Mouse (Mus musculus): ENCODE results near the gene Olfr930. TPM values are rescaled to one million over a fixed set of nuclear protein-coding genes. Genes with fewer than 3 reads are reported as not detected.

Olfr930 gene
- polyA plus RNA-seq (2015; fragmentation: Nextera tagmentation; extraction: Ambion mirVana): not detected in 2 replicates

DNA sequence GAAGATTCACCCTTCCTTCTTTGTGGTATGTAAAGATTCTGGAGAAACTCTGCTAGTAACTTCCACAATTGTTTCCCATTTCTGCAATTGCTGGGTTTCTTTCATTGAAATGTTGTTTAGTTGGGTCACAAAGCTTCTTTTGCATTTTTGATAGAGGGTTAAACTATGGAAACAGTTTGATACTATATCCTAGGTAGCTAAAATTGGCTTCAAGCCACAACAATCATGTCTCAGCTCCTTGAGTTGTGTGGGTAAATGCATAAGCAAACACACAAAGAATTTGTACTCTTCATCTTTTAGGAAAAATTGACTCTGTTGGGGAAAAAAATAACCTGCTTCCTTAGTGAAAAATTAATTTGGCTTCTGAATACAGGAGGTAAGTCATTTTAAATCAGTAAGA, at the start of gene Olfr930:
Olfr930 (plus strand) TSS at position 301 of the 400 bp plus-strand sequence.
- no peak for ATAC-seq (ENCODE audit: low read depth)
- no peak within 1 kb of the TSS for H3K4me2 ChIP-seq (ENCODE audit: low read depth, low read length)
- H3K9ac ChIP-seq (ENCODE audit: low read depth, low read length): no peak within 1 kb of the TSS
- no peaks in the 10 kb centered on the region for H3K27me3 ChIP-seq (ENCODE audit: control insufficient read depth, insufficient read depth, low read depth, low read length)
- H3K9me3 ChIP-seq (replicated peaks; ENCODE audit: control insufficient read depth, low read length): no peaks in the 10 kb centered on the region
- H3K27ac ChIP-seq (ENCODE audit: low read length): no peak within 1 kb of the TSS
- no peaks in the 10 kb centered on the region for H3K4me1 ChIP-seq (ENCODE audit: control insufficient read depth, low read depth, low read length)
- no peaks in the 10 kb centered on the region for H3K36me3 ChIP-seq (ENCODE audit: control insufficient read depth, insufficient read depth)
- H3K4me3 ChIP-seq (ENCODE audit: low read depth, low read length): no peak within 1 kb of the TSS

DNA sequence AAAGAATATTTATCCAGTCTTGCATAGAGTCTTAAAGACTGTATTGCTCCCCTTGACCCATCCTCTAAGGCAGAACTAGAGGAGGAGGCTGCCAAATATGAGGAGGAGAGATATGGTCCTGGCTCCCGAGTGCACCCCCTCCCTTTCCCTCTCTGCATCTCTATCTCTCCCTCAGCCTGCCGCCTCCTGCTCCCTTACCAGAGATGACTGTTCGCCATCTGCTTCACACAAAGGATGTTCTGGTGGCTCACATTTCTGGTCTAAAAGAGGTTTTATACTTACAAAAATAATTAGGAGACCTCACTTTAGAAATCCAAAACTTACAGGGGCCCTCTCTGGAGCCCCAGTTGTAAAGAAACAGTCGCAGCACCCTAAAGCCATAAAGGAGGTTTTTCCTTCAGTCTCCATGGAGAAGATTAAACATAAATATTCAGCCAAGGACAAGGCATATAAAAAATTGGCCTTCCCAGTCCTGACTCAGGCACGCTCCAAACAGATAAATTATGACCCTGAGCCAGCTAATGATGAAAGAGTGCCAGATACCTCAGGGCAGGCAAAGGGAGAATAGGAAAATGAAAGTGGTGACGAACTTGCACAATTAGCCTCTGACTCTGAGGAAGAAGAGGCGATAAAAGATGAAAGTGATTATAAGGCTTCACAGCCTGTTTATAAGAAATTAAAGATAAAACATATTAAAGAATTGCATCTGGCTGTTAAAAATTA, 24.0 kb downstream of the Olfr930 start:
- ATAC-seq (ENCODE audit: low read depth): no peak
- no peaks in the 10 kb centered on the region for H3K4me1 ChIP-seq (ENCODE audit: control insufficient read depth, low read depth, low read length)
- WGBS (ENCODE audit: insufficient replicate concordance): 63% methylated on average over 7 of the region's 7 CpGs
- H3K4me2 ChIP-seq (ENCODE audit: low read depth, low read length): no peak overlapping the region
- H3K27me3 ChIP-seq (ENCODE audit: control insufficient read depth, insufficient read depth, low read depth, low read length): no peaks in the 10 kb centered on the region
- H3K27ac ChIP-seq (ENCODE audit: low read length): no peak overlapping the region
- H3K4me3 ChIP-seq (ENCODE audit: low read depth, low read length): no peak overlapping the region
- H3K9me3 ChIP-seq (replicated peaks; ENCODE audit: control insufficient read depth, low read length): no peaks in the 10 kb centered on the region; the same call in 1 of the 2 replicates
- H3K36me3 ChIP-seq (ENCODE audit: control insufficient read depth, insufficient read depth): no peaks in the 10 kb centered on the region
- no peak overlapping the region for H3K9ac ChIP-seq (ENCODE audit: low read depth, low read length)

DNA sequence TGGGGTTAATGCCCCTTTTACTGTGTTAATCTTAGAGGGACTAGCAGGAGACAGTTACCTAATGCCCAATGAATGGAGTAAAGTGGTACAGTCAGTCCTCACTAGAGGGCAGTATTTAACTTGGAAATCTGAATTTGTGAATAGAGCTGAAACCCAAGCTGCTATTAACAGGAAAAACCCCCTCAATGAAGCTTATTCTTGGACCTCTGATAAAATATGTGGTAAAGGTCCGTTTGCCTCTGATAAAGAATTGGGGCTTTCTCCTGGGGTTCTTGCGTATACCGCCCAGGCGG, 24.5 kb downstream of the Olfr930 start:
- no peak overlapping the region for H3K27ac ChIP-seq (ENCODE audit: low read length)
- H3K36me3 ChIP-seq (ENCODE audit: control insufficient read depth, insufficient read depth): no peaks in the 10 kb centered on the region
- H3K4me2 ChIP-seq (ENCODE audit: low read depth, low read length): no peak overlapping the region
- H3K27me3 ChIP-seq (ENCODE audit: control insufficient read depth, insufficient read depth, low read depth, low read length): no peaks in the 10 kb centered on the region
- H3K4me1 ChIP-seq (ENCODE audit: control insufficient read depth, low read depth, low read length): no peaks in the 10 kb centered on the region
- H3K9ac ChIP-seq (ENCODE audit: low read depth, low read length): no peak overlapping the region
- H3K9me3 ChIP-seq (replicated peaks; ENCODE audit: control insufficient read depth, low read length): no peaks in the 10 kb centered on the region; the same call in 1 of the 2 replicates
- 62% methylated on average over 4 of the region's 4 CpGs for WGBS (ENCODE audit: insufficient replicate concordance)
- ATAC-seq (ENCODE audit: low read depth): no peak
- no peak overlapping the region for H3K4me3 ChIP-seq (ENCODE audit: low read depth, low read length)

DNA sequence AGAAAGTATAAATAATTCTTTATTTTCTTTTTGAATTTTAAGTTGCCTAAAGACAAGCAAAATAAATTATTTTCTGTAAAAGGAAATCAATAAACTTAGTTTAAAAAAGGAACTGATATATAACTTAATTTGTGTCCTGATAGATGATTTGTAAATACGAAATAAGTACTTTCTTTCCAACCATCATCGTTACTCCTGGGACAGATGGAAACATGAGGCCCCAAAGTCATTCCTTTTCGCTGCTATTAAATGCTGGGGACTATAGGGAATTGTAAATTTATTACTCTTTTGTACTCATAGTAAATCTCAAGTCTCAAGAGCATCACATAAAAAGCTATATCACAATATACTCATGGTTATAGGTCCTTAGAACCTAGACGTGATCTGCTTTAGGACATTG, 42.4 kb downstream of the Olfr930 start, which contains the start of gene Olfr933:
Olfr933 (plus strand) TSS at position 301 of the 400 bp plus-strand sequence.
- Histone ChIP-seq H3K9me3 (replicated peaks; ENCODE audit: control insufficient read depth, low read length) (no peaks in the 10 kb centered on the region), H3K9ac (ENCODE audit: low read depth, low read length) (no peak within 1 kb of the TSS), H3K4me1 (ENCODE audit: control insufficient read depth, low read depth, low read length) (no peaks in the 10 kb centered on the region), H3K36me3 (ENCODE audit: control insufficient read depth, insufficient read depth) (no peaks in the 10 kb centered on the region), H3K4me2 (ENCODE audit: low read depth, low read length) (no peak within 1 kb of the TSS), H3K27me3 (ENCODE audit: control insufficient read depth, insufficient read depth, low read depth, low read length) (no peaks in the 10 kb centered on the region), H3K4me3 (ENCODE audit: low read depth, low read length) (no peak within 1 kb of the TSS), H3K27ac (ENCODE audit: low read length) (no peak within 1 kb of the TSS)
- ATAC-seq (ENCODE audit: low read depth): no peak
- 53% methylated on average over 4 of the region's 4 CpGs for WGBS (ENCODE audit: insufficient replicate concordance)

Other genes starting within 250 kb of the Olfr930 start
- gene Olfr919, start 226.1 kb upstream of the Olfr930 start, polyA plus RNA-seq (2015; fragmentation: Nextera tagmentation; extraction: Ambion mirVana): not detected in 2 replicates
- gene Vwa5a, start 211.5 kb upstream of the Olfr930 start, polyA plus RNA-seq (2015; fragmentation: Nextera tagmentation; extraction: Ambion mirVana): 9.0 and 9.5 TPM in 2 replicates
- not detected in 2 replicates for gene Olfr920, start 177.5 kb upstream of the Olfr930 start, polyA plus RNA-seq (2015; fragmentation: Nextera tagmentation; extraction: Ambion mirVana)
- not detected in 2 replicates for gene Olfr921, start 156.7 kb upstream of the Olfr930 start, polyA plus RNA-seq (2015; fragmentation: Nextera tagmentation; extraction: Ambion mirVana)
- not detected in 2 replicates for gene Olfr922, start 115.2 kb upstream of the Olfr930 start, polyA plus RNA-seq (2015; fragmentation: Nextera tagmentation; extraction: Ambion mirVana)
- not detected in 2 replicates for gene Olfr923, start 103.3 kb upstream of the Olfr930 start, polyA plus RNA-seq (2015; fragmentation: Nextera tagmentation; extraction: Ambion mirVana)
- gene Olfr924, start 85.4 kb upstream of the Olfr930 start, polyA plus RNA-seq (2015; fragmentation: Nextera tagmentation; extraction: Ambion mirVana): not detected in 2 replicates
- gene Olfr26, start 74.7 kb upstream of the Olfr930 start, polyA plus RNA-seq (2015; fragmentation: Nextera tagmentation; extraction: Ambion mirVana): not detected in 2 replicates
- not detected in 2 replicates for gene Olfr926, start 52.7 kb upstream of the Olfr930 start, polyA plus RNA-seq (2015; fragmentation: Nextera tagmentation; extraction: Ambion mirVana)
- gene Olfr933, start 42.5 kb downstream of the Olfr930 start, polyA plus RNA-seq (2015; fragmentation: Nextera tagmentation; extraction: Ambion mirVana): not detected in 2 replicates
- gene Olfr934, start 58.5 kb downstream of the Olfr930 start, polyA plus RNA-seq (2015; fragmentation: Nextera tagmentation; extraction: Ambion mirVana): not detected in 2 replicates
- gene Olfr935, start 69.9 kb downstream of the Olfr930 start, polyA plus RNA-seq (2015; fragmentation: Nextera tagmentation; extraction: Ambion mirVana): not detected in 2 replicates
- gene Olfr146, start 93.6 kb downstream of the Olfr930 start, polyA plus RNA-seq (2015; fragmentation: Nextera tagmentation; extraction: Ambion mirVana): not detected in 2 replicates
- gene Olfr937, start 135.1 kb downstream of the Olfr930 start, polyA plus RNA-seq (2015; fragmentation: Nextera tagmentation; extraction: Ambion mirVana): not detected in 2 replicates
- gene Olfr938, start 149.1 kb downstream of the Olfr930 start, polyA plus RNA-seq (2015; fragmentation: Nextera tagmentation; extraction: Ambion mirVana): not detected in 2 replicates
- gene Olfr27, start 198.3 kb downstream of the Olfr930 start, polyA plus RNA-seq (2015; fragmentation: Nextera tagmentation; extraction: Ambion mirVana): not detected in 2 replicates
- not detected in 2 replicates for gene Olfr943, start 236.5 kb downstream of the Olfr930 start, polyA plus RNA-seq (2015; fragmentation: Nextera tagmentation; extraction: Ambion mirVana)

Measured in liver, embryonic 16.5 days (tissue).